Mouse (Mus musculus) adrenal gland, postnatal 36 days (tissue): ENCODE measurements at regions not wholly inside any gene's neighbourhood (a gene's known extent, or its start where the extent isn't known, plus 50 kb on each side); places are given as distances from the start of the nearest gene placed in this dataset.
"Not testable (repeated sequence)": the region's sequence is repeated elsewhere in the genome, so short reads cannot be mapped to it uniquely, and the experiment has no call there.

ENCODE experiments used
- DNase-seq, 2 experiments: peaks; one replicate each; pipeline ENCODE4 v3.0.0; 2021; ENCODE audit warnings: mixed read lengths in 1 of 2

- no peak for DNase-seq
Observed at GRCm38 (mm10) chr3:11094804-11095203, 759.3 kb upstream of the Gm38303 start.

- DNase-seq, result peak in 1 of 2 experiments; percentile 0
Observed at GRCm38 (mm10) chr3:11094138-11094537, 758.7 kb upstream of the Gm38303 start.

- DNase-seq, result no peak
Observed at GRCm38 (mm10) chr3:11083291-11083690, 747.8 kb upstream of the Gm38303 start.

- DNase-seq, result no peak
Observed at GRCm38 (mm10) chr3:11074012-11074411, 738.5 kb upstream of the Gm38303 start.

- no peak for DNase-seq
Observed at GRCm38 (mm10) chr3:11034995-11035769, 699.7 kb upstream of the Gm38303 start.

- no peak for DNase-seq
Observed at GRCm38 (mm10) chr3:11029991-11030390, 694.5 kb upstream of the Gm38303 start.

- no peak for DNase-seq
Observed at GRCm38 (mm10) chr3:11024422-11024821, 688.9 kb upstream of the Gm38303 start.

- no peak for DNase-seq
Observed at GRCm38 (mm10) chr3:11020048-11020447, 684.6 kb upstream of the Gm38303 start.

- DNase-seq, result not testable (repeated sequence)
Observed at GRCm38 (mm10) chr3:11014911-11015310, 679.4 kb upstream of the Gm38303 start.

- no peak for DNase-seq
Observed at GRCm38 (mm10) chr3:11007363-11007762, 671.9 kb upstream of the Gm38303 start.

- DNase-seq, result no peak
Observed at GRCm38 (mm10) chr3:11006531-11007269, 671.2 kb upstream of the Gm38303 start.

GRCm38 (mm10) chr3:10978968-10979367 lies 643.5 kb upstream of the Gm38303 start:
- DNase-seq, result no peak

- no peak for DNase-seq
Observed at GRCm38 (mm10) chr3:10974429-10974828, 638.9 kb upstream of the Gm38303 start.

- DNase-seq, result no peak
Observed at GRCm38 (mm10) chr3:10952583-10952982, 617.1 kb upstream of the Gm38303 start.

GRCm38 (mm10) chr3:10917056-10917455 lies 581.6 kb upstream of the Gm38303 start:
- DNase-seq, result no peak

- no peak for DNase-seq
Observed at GRCm38 (mm10) chr3:10891981-10892380, 556.5 kb upstream of the Gm38303 start.
